Mouse (Mus musculus) embryonic fibroblast, embryonic 13.5 days (primary cell): Measurements from ENCODE around the gene 2700097O09Rik. TPM values are rescaled to one million over a fixed set of nuclear protein-coding genes. Genes with fewer than 3 reads are reported as not detected.

Experiments
- H3K27ac ChIP-seq: 2 replicates; pipeline ENCODE4 v1.5.1; 2012; ENCODE audit warnings: low read length, control low read depth, inconsistent platforms; ENCODE audit not compliant: insufficient read depth
- H3K4me1 ChIP-seq: 2 replicates; pipeline ENCODE4 v1.6.1; 2011; ENCODE audit warnings: low read length; ENCODE audit not compliant: control insufficient read depth, insufficient read depth
- H3K4me3 ChIP-seq: 2 replicates; pipeline ENCODE4 v1.5.1; 2011; ENCODE audit warnings: mild to moderate bottlenecking, control low read depth, low read length; ENCODE audit not compliant: insufficient read depth
- CTCF ChIP-seq: IDR thresholded peaks from 2 replicates; pipeline ENCODE4 v1.5.1; 2011; ENCODE audit warnings: mild to moderate bottlenecking, control low read depth, low read length, moderate library complexity, borderline replicate concordance; ENCODE audit not compliant: insufficient read depth
- POLR2A ChIP-seq: IDR thresholded peaks from 2 replicates; pipeline ENCODE4 v1.6.1; 2011; ENCODE audit warnings: low read depth, mild to moderate bottlenecking, control low read depth, low read length, moderate library complexity
- polyA plus RNA-seq: library from polyadenylated mRNA; stranded (reverse); fragments of >200 nt; gene quantifications from 2 replicates; pipeline ENCODE4 v1.2.4, GENCODE M21; 2011; ENCODE audit warnings: low read depth; ENCODE audit not compliant: missing spikeins, insufficient read length

Gene 2700097O09Rik
- polyA plus RNA-seq, 1 experiment, result 12.3 TPM

DNA sequence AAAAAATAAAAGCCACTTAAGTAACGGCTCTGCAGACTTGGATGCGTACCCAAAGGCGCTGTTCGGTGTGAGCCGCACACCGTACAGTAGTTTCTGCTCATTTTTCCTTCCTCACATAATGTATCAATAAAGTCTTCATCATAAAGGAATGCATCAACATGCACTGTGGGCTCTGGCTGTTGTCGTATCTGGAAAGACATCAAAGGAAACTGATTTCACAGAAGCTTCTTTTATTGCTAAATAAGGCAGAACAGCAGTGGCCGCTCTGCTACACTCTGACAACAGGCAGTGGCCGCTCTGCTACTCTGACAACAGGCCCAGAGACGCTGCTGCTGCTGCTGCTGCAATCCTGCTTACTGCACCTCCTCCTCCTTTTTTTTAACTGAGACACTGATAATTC, 18.9 kb downstream of the 2700097O09Rik start:
- no peak for TF ChIP-seq POLR2A
- no peak for TF ChIP-seq CTCF
- no peak overlapping the region for H3K4me3 ChIP-seq
- H3K27ac ChIP-seq, result no peak overlapping the region
- no peaks in the 10 kb centered on the region for H3K4me1 ChIP-seq

DNA sequence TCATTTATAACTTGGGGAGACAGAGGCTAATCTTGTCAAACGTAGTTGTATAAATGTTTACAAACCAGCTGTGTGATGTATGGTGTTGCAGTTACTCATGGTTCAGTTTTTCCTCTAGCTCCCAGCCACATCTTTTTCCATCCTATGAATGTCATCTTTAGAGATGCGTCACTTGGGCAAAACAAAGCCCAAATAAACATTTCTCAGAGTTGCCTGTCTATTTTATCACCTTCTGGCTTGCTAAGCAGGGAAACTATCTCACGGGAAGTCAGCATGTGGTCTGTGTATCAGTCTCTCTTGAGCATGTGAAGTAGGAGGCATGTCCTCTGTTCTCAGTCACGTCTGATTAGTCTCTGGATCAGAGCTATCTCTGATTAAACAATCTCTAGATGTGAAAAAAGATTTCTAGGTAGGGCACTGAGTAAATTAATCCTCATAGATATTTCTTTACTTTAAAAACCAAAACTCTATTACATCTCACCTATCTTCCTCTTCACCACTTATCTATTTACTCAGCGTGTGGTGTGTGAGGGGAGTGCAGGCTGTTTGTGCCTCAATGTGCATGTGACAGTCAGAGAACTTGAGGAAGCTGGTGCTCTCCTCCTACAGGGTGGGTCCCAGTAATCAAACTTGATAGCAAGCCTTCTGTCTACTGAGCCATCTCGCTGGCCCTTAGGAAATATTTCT, 19.6 kb downstream of the 2700097O09Rik start:
- no peak overlapping the region for H3K27ac ChIP-seq
- H3K4me1 ChIP-seq, result no peaks in the 10 kb centered on the region
- H3K4me3 ChIP-seq, result no peak overlapping the region
- TF ChIP-seq CTCF, result no peak
- no peak for TF ChIP-seq POLR2A

DNA sequence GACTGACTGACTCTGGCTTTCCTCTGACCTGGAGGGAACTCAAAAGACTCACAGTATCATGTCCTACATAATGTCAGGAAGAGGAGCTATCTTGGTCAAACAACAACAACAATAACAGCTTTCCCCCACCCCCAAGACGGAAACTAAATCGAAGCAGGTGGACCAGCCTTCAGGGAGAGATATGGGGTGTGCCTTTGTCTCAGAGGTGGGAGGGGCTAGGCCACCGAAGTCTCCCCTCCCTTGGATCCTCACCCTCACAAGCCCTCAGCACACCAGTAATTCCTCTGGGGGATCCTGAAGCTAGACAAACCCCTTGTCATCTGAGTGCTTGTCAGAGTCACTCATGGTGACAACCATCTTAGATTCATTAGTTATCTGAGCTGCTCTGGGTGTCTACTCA, 20.1 kb downstream of the 2700097O09Rik start:
- Histone ChIP-seq H3K4me1 (no peaks in the 10 kb centered on the region), H3K4me3 (no peak overlapping the region), H3K27ac (no peak overlapping the region)
- TF ChIP-seq CTCF (no peak), POLR2A (no peak)

DNA sequence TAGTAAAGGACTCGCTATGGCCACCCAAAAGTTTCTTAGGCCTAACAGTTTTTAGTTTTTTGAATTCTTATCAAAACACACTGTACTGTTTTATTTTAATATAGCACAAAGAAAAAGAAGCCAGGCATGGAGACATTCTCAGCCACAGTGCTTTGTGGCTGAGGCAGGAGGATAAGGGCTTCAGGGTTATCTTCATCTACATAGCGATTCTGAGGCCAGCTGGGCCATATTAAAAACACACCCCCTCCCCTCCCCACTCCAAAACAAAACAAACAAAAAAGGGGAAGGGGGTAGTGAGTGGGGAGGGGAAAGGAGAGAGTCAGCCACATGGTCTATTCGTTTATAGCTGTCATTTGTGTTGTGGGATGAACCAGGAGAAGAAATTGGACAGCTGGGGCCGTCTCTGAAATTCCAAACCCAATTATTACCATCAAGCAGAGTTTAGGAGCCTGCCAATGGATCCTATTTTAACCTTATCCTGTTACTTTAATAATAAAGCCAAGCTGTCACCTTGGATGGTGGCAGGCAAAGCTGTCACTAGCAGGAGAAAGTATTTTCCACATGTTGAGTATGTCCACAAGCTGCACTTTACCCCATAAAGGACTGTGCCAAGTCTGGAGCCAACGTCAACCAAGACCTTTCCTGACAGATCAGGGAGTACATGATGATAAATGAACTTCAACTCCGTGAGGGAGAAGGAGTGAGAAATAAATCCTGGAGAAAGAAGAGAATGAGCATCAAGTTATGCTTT, 20.9 kb downstream of the 2700097O09Rik start:
- no peak overlapping the region for H3K4me3 ChIP-seq
- no peak overlapping the region for H3K27ac ChIP-seq
- no peak for TF ChIP-seq POLR2A
- TF ChIP-seq CTCF, result no peak
- H3K4me1 ChIP-seq, result no peaks in the 10 kb centered on the region

DNA sequence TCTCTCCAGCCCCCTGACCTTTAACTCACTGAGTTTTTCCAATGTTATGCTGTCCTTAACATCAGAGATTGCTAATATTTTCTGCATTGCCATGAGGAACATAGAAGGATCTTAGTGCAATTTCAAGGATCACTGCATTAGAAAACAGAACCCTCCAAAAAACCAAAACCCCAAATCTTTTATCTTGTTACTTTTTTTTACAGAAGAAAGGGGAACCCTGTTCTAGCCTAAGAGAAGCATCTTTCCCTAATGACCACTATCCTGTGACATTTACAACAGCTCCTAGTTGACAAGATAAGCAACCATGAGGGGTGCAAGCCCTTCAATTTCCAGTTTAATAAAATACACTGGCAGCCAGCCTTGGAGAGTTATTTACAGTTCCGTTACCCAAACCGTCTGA, 23.2 kb downstream of the 2700097O09Rik start:
- H3K27ac ChIP-seq, result no peak overlapping the region

DNA sequence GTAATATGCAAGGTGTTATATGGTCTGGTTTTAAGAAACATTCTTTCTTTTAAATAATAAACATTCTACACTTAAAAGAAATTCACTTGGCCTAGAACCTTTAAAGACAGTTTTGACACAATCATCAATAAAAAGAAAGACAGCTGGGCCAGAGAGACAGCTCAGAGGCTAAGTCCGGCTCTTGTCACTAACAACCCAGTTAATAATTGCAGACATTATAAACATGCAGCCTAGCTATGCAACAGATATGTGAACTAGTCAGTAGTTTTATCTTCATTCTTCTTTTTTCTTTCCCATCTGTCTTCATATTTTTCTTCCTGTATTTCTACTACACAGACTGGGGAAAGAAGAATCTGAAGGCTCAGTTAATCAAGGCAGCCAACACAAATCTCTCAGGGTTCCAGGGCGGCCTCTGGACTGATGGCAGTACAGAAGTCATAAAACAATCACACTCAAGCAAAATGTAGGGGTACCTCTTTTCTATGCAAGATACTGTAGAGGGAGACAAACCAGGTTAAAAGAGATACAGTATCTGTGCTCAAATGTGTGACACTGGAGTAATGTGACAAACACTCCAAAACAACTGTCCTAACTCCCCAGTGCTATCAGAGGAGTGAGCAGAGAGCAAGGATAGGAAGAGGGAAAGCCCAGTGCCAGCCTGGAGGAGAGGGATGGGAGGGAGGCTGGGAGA, 25.2 kb downstream of the 2700097O09Rik start:
- no peak for TF ChIP-seq CTCF
- TF ChIP-seq POLR2A, result no peak
- Histone ChIP-seq H3K27ac (no peak overlapping the region), H3K4me1 (no peaks in the 10 kb centered on the region), H3K4me3 (no peak overlapping the region)

More for the DNA sequence above, 23.2 kb downstream of the 2700097O09Rik start:
- TF ChIP-seq CTCF (no peak), POLR2A (no peak)
- H3K4me1 ChIP-seq, result no peaks in the 10 kb centered on the region
- no peak overlapping the region for H3K4me3 ChIP-seq

GRCm38 (mm10) chr12:55053267-55053666, 26.6 kb downstream of the 2700097O09Rik start:
- Histone ChIP-seq H3K4me1 (no peaks in the 10 kb centered on the region), H3K4me3 (no peak overlapping the region), H3K27ac (no peak overlapping the region)
- TF ChIP-seq CTCF (no peak), POLR2A (no peak)

GRCm38 (mm10) chr12:55051210-55052173, 28.4 kb downstream of the 2700097O09Rik start:
- TF ChIP-seq CTCF (no peak), POLR2A (no peak)
- H3K4me1 ChIP-seq, result no peaks in the 10 kb centered on the region
- H3K27ac ChIP-seq, result no peak overlapping the region
- no peak overlapping the region for H3K4me3 ChIP-seq
